Mouse (Mus musculus) urinary bladder, adult 2 months (tissue): ENCODE results near the gene Med4. TPM values are rescaled to one million over a fixed set of nuclear protein-coding genes. Genes with fewer than 3 reads are reported as not detected.

Experiments
- DNase-seq: peaks from one replicate; pipeline ENCODE4 v3.0.0; 2022; ENCODE audit warnings: low spot score
- polyA plus RNA-seq: library from polyadenylated mRNA; depleted of rRNA; stranded (reverse); fragments of >200 nt; gene quantifications from 2 replicates; pipeline ENCODE4 v1.2.3, GENCODE M21; 2012; rRNA removed

Med4 gene
- polyA plus RNA-seq: 30.3 and 35.6 TPM in 2 replicates

GRCm38 (mm10) chr14:73509765-73510423, at the start of gene Med4:
Gene Med4 (plus strand): TSS chr14:73510025.
- DNase-seq: peak; percentile 92

GRCm38 (mm10) chr14:73460514-73461134, 49.2 kb upstream of the Med4 start:
- no peak for DNase-seq

GRCm38 (mm10) chr14:73462211-73462610, 47.6 kb upstream of the Med4 start:
- no peak for DNase-seq

GRCm38 (mm10) chr14:73467697-73468096, 42.1 kb upstream of the Med4 start:
- no peak for DNase-seq

GRCm38 (mm10) chr14:73469506-73469905, 40.3 kb upstream of the Med4 start:
- DNase-seq: no peak

- no peak for DNase-seq
These were observed 39.2 kb upstream of the Med4 start for GRCm38 (mm10) chr14:73470593-73470992.

- no peak for DNase-seq
These were observed 37.6 kb upstream of the Med4 start for GRCm38 (mm10) chr14:73472205-73472604.

- DNase-seq: no peak
These were observed 36.0 kb upstream of the Med4 start for GRCm38 (mm10) chr14:73473670-73474460.

GRCm38 (mm10) chr14:73474636-73475093, 35.2 kb upstream of the Med4 start:
- DNase-seq: no peak

GRCm38 (mm10) chr14:73475506-73475905, 34.3 kb upstream of the Med4 start:
- DNase-seq: no peak

- DNase-seq: no peak
These were observed 33.4 kb upstream of the Med4 start for GRCm38 (mm10) chr14:73476361-73476934.

- no peak for DNase-seq
These were observed 32.7 kb upstream of the Med4 start for GRCm38 (mm10) chr14:73477077-73477476.

- DNase-seq: no peak
These were observed 31.5 kb upstream of the Med4 start for GRCm38 (mm10) chr14:73478321-73478720.

- DNase-seq: no peak
These were observed 30.1 kb upstream of the Med4 start for GRCm38 (mm10) chr14:73479771-73480170.

GRCm38 (mm10) chr14:73483516-73484229, 26.2 kb upstream of the Med4 start:
- no peak for DNase-seq

- no peak for DNase-seq
These were observed 25.3 kb upstream of the Med4 start for GRCm38 (mm10) chr14:73484366-73485110.

- DNase-seq: no peak
These were observed 23.2 kb upstream of the Med4 start for GRCm38 (mm10) chr14:73486641-73487040.

GRCm38 (mm10) chr14:73493356-73493755, 16.5 kb upstream of the Med4 start:
- DNase-seq: no peak

GRCm38 (mm10) chr14:73494122-73494521, 15.7 kb upstream of the Med4 start:
- no peak for DNase-seq

GRCm38 (mm10) chr14:73495753-73496152, 14.1 kb upstream of the Med4 start:
- no peak for DNase-seq

GRCm38 (mm10) chr14:73501283-73501682, 8.5 kb upstream of the Med4 start:
- no peak for DNase-seq
